Mouse (Mus musculus) bone marrow, adult 2 months (tissue): ENCODE results near the gene Gins2.

Source experiments
- CTCF ChIP-seq: fragments of 200-500 bp; IDR thresholded peaks from 2 replicates; pipeline ENCODE4 v1.5.1; 2011; ENCODE audit warnings: low read length, control low read depth; ENCODE audit not compliant: control insufficient read depth, insufficient read depth
- POLR2A ChIP-seq: fragments of 200-500 bp; IDR thresholded peaks from 2 replicates; pipeline ENCODE4 v1.6.1; 2011; ENCODE audit warnings: low read depth, mild to moderate bottlenecking, control low read depth, low read length, borderline replicate concordance; ENCODE audit not compliant: control insufficient read depth

- no peak for TF ChIP-seq POLR2A
- TF ChIP-seq CTCF: no peak
These were observed 7.8 kb downstream of the Gins2 start for GRCm38 (mm10) chr8:120581329-120581728.
